Mouse (Mus musculus) cortical plate, adult 2 months (tissue): ENCODE results near the gene She.

ENCODE experiments used
- CTCF ChIP-seq: fragments of 200-500 bp; IDR thresholded peaks from 2 replicates; pipeline ENCODE4 v1.5.1; 2011; ENCODE audit warnings: mild to moderate bottlenecking, control low read depth, low read length; ENCODE audit not compliant: insufficient read depth; ENCODE audit errors: extremely low read depth
- POLR2A ChIP-seq: fragments of 200-500 bp; IDR thresholded peaks from 2 replicates; pipeline ENCODE4 v1.6.1; 2011; ENCODE audit warnings: mild to moderate bottlenecking, low read length, control low read depth; ENCODE audit not compliant: insufficient read depth; ENCODE audit errors: extremely low read depth

DNA sequence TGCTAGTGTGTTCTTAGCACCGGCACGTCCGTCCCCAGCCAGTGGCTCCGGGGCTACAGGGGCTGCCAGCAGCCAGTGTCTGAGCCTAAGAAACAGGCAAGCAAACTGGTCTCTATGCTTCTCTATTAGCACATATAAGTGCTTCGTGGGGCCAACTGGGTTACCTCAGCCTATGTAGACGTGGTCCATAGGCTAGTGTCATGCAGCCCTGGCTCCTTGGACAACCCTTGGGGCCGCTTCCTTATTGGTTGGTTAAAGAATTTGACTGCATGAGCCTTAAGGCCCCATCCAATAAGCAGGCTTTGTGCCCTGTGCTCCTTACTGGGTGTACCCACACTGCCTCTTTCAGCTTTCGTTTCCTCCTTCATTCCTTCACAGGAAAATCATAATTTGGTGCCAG, 44.6 kb downstream of the She start:
- no peak for TF ChIP-seq CTCF
- no peak for TF ChIP-seq POLR2A
